ENCODE assay signal across 15 mouse cellular contexts in the genomic region with DNA sequence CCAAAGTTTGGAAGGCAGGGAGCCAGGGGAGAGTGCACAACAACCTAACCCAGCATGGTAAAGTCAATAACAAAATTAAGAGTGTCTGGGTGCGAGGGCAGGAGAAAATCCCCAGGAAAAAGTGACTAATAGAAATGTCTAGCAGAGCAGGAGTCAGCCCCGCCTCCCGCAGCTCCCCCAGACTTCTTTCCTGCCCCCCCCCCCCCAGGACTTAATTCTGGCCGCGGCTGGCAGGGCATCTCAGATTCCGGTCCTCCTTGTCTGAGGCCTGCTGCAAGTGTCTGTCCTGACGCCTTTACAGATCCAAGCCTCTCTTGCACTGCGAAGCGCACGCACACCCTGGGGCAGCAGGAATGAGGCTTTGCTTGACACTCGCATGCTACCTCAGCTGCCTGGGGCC.
DNase-seq lines count a peak whose midpoint lies in the region; ATAC-seq lines count a peak whose summit lies in the region.
"Had no signal": no experiment of that assay in that cellular context is flagged by ENCODE, and none has a peak within 500 bp of the region (broad histone marks: within the 10 kb centered on the region; RNA-seq: fewer than 3 reads in every experiment).

No protein-coding gene starts in this region.

- 17% methylated on average over 11 of the region's 11 CpGs for WGBS in heart, embryonic 10.5 days
- 3% methylated on average over 11 of the region's 11 CpGs for WGBS in limb, embryonic 12.5 days

- H3K4me3 ChIP-seq in heart, embryonic 10.5 days = no peak overlapping the region
- H3K4me3 ChIP-seq in limb, embryonic 12.5 days (replicated peaks) = no peak overlapping the region

- peaks cover 47% of the 10 kb centered on the region for H3K4me1 ChIP-seq in heart, embryonic 10.5 days
- H3K4me1 ChIP-seq in limb, embryonic 12.5 days (replicated peaks) = peaks cover 82% of the 10 kb centered on the region

- ATAC-seq in limb, embryonic 12.5 days (ENCODE audit: insufficient number of reproducible peaks, insufficient read depth, low FRiP score, low TSS enrichment, low read depth) = no peak
- ATAC-seq: forebrain, embryonic 14.5 days had no signal

- no peak for DNase-seq in heart, embryonic 10.5 days (ENCODE audit: low spot score)
- no peak for DNase-seq in heart, adult 9 months (ENCODE audit: low spot score in 2 of 2)
- peak; percentile 12 to 17 for DNase-seq in kidney, postnatal 36 days
- no peak for DNase-seq in kidney, adult 8-10 months
- peak; percentile 59 for DNase-seq in embryo, embryonic 11 days
- DNase-seq in B cell, adult 2 months = no peak
- DNase-seq in right cerebral cortex, postnatal 36 days (ENCODE audit: low spot score in 2 of 2) = no peak
- DNase-seq: cerebellum, postnatal 14 days; gastrocnemius, postnatal 25 days; lung, adult 18-20 months; thymus, postnatal 14 days had no signal

- peak overlapping the region; percentile 71 for H3K27ac ChIP-seq in heart, embryonic 10.5 days
- peak overlapping the region; percentile 85 for H3K27ac ChIP-seq in limb, embryonic 12.5 days
- H3K27ac ChIP-seq: hindbrain, embryonic 14.5 days had no signal

- no peaks in the 10 kb centered on the region for H3K9me3 ChIP-seq in heart, embryonic 10.5 days
- no peaks in the 10 kb centered on the region for H3K9me3 ChIP-seq in limb, embryonic 12.5 days

- H3K36me3 ChIP-seq in heart, embryonic 10.5 days = no peaks in the 10 kb centered on the region
- no peaks in the 10 kb centered on the region for H3K36me3 ChIP-seq in limb, embryonic 12.5 days

- no peaks in the 10 kb centered on the region for H3K27me3 ChIP-seq in heart, embryonic 10.5 days (ENCODE audit: insufficient read depth, poor library complexity, severe bottlenecking)
- H3K27me3 ChIP-seq in limb, embryonic 12.5 days = peaks cover 12% of the 10 kb centered on the region

- H3K9ac ChIP-seq in limb, embryonic 12.5 days (replicated peaks) = no peak overlapping the region
- H3K9ac ChIP-seq: hindbrain, embryonic 14.5 days had no signal

- peak overlapping the region; percentile 37 for H3K4me2 ChIP-seq in limb, embryonic 12.5 days
- H3K4me2 ChIP-seq: hindbrain, embryonic 14.5 days; midbrain, embryonic 11.5 days had no signal

Comparison
In these comparisons a context has a peak if more than half of its experiments do, and no peak if none do; other contexts are left out.
1. DNase-seq: peak in kidney, postnatal 36 days (2 of 2) and embryo, embryonic 11 days (single experiment); none in heart, embryonic 10.5 days (single experiment), heart, adult 9 months (0 of 2), kidney, adult 8-10 months (0 of 2), B cell, adult 2 months (0 of 2) and right cerebral cortex, postnatal 36 days (0 of 2).